Mouse (Mus musculus): Measurements from ENCODE around the gene Arsb.

- TF ChIP-seq CTCF (IDR thresholded peaks at IDR 0.05; ENCODE audit: low read depth, low read length) = no peak
- TF ChIP-seq GATA1 (IDR thresholded peaks at IDR 0.05; ENCODE audit: borderline replicate concordance, low read length) = no peak
- no peak for TF ChIP-seq TAL1 (conservative IDR thresholded peaks at IDR 0.05; ENCODE audit: low read depth, low read length)
- TF ChIP-seq POLR2AphosphoS5 (IDR thresholded peaks at IDR 0.05; ENCODE audit: insufficient replicate concordance, low read depth, low read length) = no peak
- TF ChIP-seq GATA2 (IDR thresholded peaks at IDR 0.05; ENCODE audit: borderline replicate concordance, low read depth, low read length) = no peak
Measured at GRCm38 (mm10) chr13:93975668-93976067, 204.2 kb downstream of the Arsb start.

All from G1E (cell line).